Mouse (Mus musculus) bone marrow, adult 2 months (tissue): ENCODE measurements around the gene Smim22. TPM values are rescaled to one million over a fixed set of nuclear protein-coding genes. Genes with fewer than 3 reads are reported as not detected.

Source experiments
- H3K27ac ChIP-seq: fragments of 200-500 bp; 2 replicates; pipeline ENCODE4 v1.5.1; 2012; ENCODE audit warnings: low read depth, mild to moderate bottlenecking, control low read depth, inconsistent platforms, low read length; ENCODE audit not compliant: control insufficient read depth, poor library complexity, insufficient read depth
- H3K4me1 ChIP-seq: fragments of 200-500 bp; 2 replicates; pipeline ENCODE4 v1.6.1; 2011; ENCODE audit warnings: low read length; ENCODE audit not compliant: control insufficient read depth, insufficient read depth
- H3K4me3 ChIP-seq: fragments of 200-500 bp; replicated peaks from 2 replicates; pipeline ENCODE3; 2011; ENCODE audit warnings: mild to moderate bottlenecking, low read depth, low read length, control low read depth; ENCODE audit not compliant: control insufficient read depth
- CTCF ChIP-seq: fragments of 200-500 bp; IDR thresholded peaks from 2 replicates; pipeline ENCODE4 v1.5.1; 2011; ENCODE audit warnings: low read length, control low read depth; ENCODE audit not compliant: control insufficient read depth, insufficient read depth
- POLR2A ChIP-seq: fragments of 200-500 bp; IDR thresholded peaks from 2 replicates; pipeline ENCODE4 v1.6.1; 2011; ENCODE audit warnings: low read depth, mild to moderate bottlenecking, control low read depth, low read length, borderline replicate concordance; ENCODE audit not compliant: control insufficient read depth
- WGBS: fragments of 180-500 bp; shearing (Covaris S2); methylation state at CpG from one replicate; pipeline ENCODE4 v1.1.7; 2018; 5-methylcytosine and 5-hydroxymethylcytosine counted together
- polyA plus RNA-seq: library from polyadenylated mRNA; stranded (reverse); fragments of >200 nt; gene quantifications from 2 replicates; pipeline ENCODE4 v1.2.4, GENCODE M21; 2011; ENCODE audit warnings: low replicate concordance; ENCODE audit not compliant: missing spikeins, insufficient read depth, insufficient read length

Gene Smim22
- polyA plus RNA-seq, 1 experiment = not detected

DNA sequence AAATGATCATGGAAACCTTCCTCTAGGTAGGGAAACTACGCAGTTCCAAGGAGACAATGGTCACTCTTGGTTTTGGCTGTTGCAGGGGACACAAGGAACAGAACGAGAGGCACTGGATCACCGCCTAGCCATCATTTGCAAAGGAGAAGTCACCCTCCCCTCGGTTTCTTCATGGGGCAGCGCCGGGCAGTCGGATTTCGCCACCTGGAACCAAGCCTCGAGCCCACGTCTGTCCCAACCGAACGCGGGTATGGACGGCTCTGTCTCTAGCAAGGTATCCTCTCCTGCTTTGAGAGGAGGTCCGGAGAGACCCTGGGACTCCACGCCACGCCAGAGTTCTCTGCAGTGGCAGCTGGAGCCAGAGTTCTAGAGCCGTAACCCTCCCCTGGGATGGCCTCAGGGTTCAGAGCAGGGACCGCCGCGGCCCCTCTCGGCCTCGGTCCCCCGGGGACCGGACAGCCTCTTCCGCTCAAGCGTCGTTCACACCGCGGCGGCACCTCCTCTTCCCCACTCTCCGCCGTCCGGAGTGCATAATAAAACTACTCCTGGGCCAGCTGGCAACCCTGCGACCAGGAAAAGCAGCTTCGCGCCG lies 42.2 kb downstream of the Smim22 start:
- Histone ChIP-seq H3K27ac (peak overlapping the region; percentile 99), H3K4me3 (peak overlapping the region; percentile 88), H3K4me1 (peaks cover 1% of the 10 kb centered on the region)
- TF ChIP-seq POLR2A = 0 out of 2 replicates have a peak, but pooled peaks have one; percentile 11
- TF ChIP-seq CTCF = no peak
- under 1% methylated on average over 38 of the region's 38 CpGs for WGBS

DNA sequence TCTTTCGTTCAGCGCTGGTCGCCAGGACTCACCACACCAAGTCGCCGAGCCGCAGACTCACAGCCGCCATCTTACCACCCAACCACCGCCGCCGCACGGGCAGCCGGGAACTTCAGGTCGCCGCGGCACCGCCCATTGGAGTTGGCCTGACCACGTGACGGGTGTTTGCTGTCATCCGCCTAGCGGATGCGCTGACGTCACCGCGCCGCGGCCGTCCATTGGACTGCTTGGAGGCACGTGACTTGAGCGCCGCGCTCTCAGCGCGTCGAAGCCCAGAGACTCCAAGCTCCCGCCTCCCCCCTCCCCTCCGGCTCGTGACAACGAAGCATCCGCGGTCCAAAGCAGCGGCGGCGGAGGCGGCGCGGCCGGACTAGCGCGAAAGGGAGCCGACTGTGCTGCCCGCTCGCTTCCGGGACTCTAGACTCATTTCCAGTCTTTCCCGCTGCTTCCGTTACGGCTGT lies 42.7 kb downstream of the Smim22 start, which contains the start of the genes Glyr1 and Ubn1:
Glyr1 (minus strand) TSS at position 90 of the 461 bp plus-strand sequence.
Ubn1 (plus strand) TSS at position 284 of the 461 bp plus-strand sequence.
- no peak; the same call in 1 of the 2 replicates for TF ChIP-seq CTCF
- peak; percentile 93 for TF ChIP-seq POLR2A
- Histone ChIP-seq H3K4me3 (peak within 1 kb of the TSS; percentile 88), H3K27ac (peak within 1 kb of the TSS; percentile 99), H3K4me1 (peaks cover 1% of the 10 kb centered on the region)
- under 1% methylated on average over 56 of the region's 56 CpGs for WGBS

DNA sequence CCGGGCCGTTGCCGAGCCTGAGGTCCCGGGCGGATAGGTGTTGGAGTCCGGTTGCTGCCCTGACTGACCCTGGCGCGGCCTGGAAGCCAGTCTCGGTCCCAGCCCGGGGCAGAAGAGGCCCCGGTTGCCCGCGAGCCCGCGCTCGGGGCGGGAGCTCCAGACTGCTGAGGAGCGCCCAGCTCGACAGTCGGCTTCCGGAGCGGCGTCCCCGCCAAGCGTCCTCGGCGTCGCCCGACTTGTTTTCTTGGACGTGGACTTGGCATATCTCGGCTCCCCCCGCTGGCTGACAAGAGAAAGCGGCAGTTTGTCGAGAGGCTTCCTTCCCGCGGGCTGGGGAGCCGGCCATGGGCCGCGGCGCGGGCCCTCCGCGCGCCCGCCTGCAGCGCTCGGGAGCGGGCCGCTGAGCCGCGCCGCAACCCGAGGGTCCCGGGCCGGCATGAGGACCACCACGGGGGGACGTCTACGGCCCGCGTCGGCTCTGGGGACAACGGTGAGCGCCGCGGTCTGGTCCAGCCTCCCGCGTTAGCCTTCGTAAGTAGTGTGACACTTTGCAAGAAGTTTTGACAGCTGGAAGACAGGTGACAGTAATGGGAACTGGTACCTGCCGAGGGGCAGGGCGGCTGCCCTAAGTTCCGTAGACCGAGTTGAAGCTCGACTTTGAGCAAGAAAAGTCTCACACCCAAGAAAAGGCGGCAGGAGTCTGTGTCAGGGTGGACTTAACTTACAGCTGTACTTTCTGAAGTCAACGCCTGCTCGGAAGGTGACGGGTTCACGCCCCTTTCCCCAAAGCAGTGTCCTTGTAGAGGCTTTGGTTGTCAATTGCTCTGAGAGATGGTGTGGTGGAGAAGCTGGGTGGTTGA lies 43.4 kb downstream of the Smim22 start:
- under 1% methylated on average over 78 of the region's 78 CpGs for whole genome bisulfite sequencing

More for the DNA sequence above, 43.4 kb downstream of the Smim22 start:
- TF ChIP-seq CTCF = no peak
- no peak for TF ChIP-seq POLR2A
- peak overlapping the region; percentile 99 for H3K27ac ChIP-seq
- H3K4me3 ChIP-seq = peak overlapping the region; percentile 80
- peaks cover 1% of the 10 kb centered on the region for H3K4me1 ChIP-seq

Other genes starting within 250 kb of the Smim22 start
- 10.6 and 17.2 TPM in 2 replicates for gene Cdip1, start 217.0 kb upstream of the Smim22 start, polyA plus RNA-seq
- 1.7 TPM in 1 of 2 replicates, not detected in the other for gene 4930562C15Rik, start 171.9 kb upstream of the Smim22 start, polyA plus RNA-seq
- gene Ubald1, start 127.0 kb upstream of the Smim22 start, polyA plus RNA-seq = 19.4 and 38.1 TPM in 2 replicates
- gene Mgrn1, start 121.0 kb upstream of the Smim22 start, polyA plus RNA-seq = 12.9 and 22.1 TPM in 2 replicates
- 30.5 and 49.4 TPM in 2 replicates for gene Nudt16l1, start 68.5 kb upstream of the Smim22 start, polyA plus RNA-seq
- 19.9 and 45.4 TPM in 2 replicates for gene Anks3, start 43.1 kb upstream of the Smim22 start, polyA plus RNA-seq
- gene Sept12, start 9.4 kb upstream of the Smim22 start, polyA plus RNA-seq = not detected in 2 replicates
- gene Rogdi, start 6.3 kb downstream of the Smim22 start, polyA plus RNA-seq = 53.7 and 156 TPM in 2 replicates
- 31.6 and 51.1 TPM in 2 replicates for gene Glyr1, start 42.6 kb downstream of the Smim22 start, polyA plus RNA-seq
- gene Ubn1, start 42.8 kb downstream of the Smim22 start, polyA plus RNA-seq = 29.4 and 33.7 TPM in 2 replicates
- 1.1 and 1.8 TPM in 2 replicates for gene Ppl, start 125.1 kb downstream of the Smim22 start, polyA plus RNA-seq
- 4.4 and 20.8 TPM in 2 replicates for gene Sec14l5, start 139.8 kb downstream of the Smim22 start, polyA plus RNA-seq
- 3.9 and 10.6 TPM in 2 replicates for gene Nagpa, start 196.7 kb downstream of the Smim22 start, polyA plus RNA-seq
- not detected in 2 replicates for gene AU021092, start 215.0 kb downstream of the Smim22 start, polyA plus RNA-seq
- 11.1 and 15.4 TPM in 2 replicates for gene Alg1, start 226.3 kb downstream of the Smim22 start, polyA plus RNA-seq
- gene Eef2kmt, start 248.7 kb downstream of the Smim22 start, polyA plus RNA-seq = 4.1 and 6.3 TPM in 2 replicates